Mouse (Mus musculus) embryonic facial prominence, embryonic 14.5 days (tissue): ENCODE measurements around the gene Ldlrad3. TPM values are rescaled to one million over a fixed set of nuclear protein-coding genes. Genes with fewer than 3 reads are reported as not detected.

Experiments used
- ATAC-seq: fragments of 200-750 bp; cut with Nextera tagmentation; 2 replicates; pipeline ENCODE4 v1.8.0; 2017; ENCODE audit warnings: low read depth, moderate number of reproducible peaks, moderate TSS enrichment
- DNase-seq: peaks from one replicate; pipeline ENCODE4 v3.0.0-alpha.2; 2015; ENCODE audit warnings: low spot score
- H3K27ac ChIP-seq: fragments of 300-500 bp; sonication (generic); replicated peaks from 2 replicates; pipeline ENCODE4 v1.5.1; 2014; ENCODE audit warnings: low read depth, mild to moderate bottlenecking, low read length, moderate library complexity
- H3K27me3 ChIP-seq: fragments of 300-500 bp; sonication (generic); replicated peaks from 2 replicates; pipeline ENCODE4 v1.6.1; 2014; ENCODE audit warnings: low read length; ENCODE audit not compliant: control insufficient read depth, insufficient read depth
- H3K36me3 ChIP-seq: fragments of 300-500 bp; sonication (generic); 2 replicates; pipeline ENCODE4 v1.6.1; 2014; ENCODE audit warnings: low read length, mixed read lengths; ENCODE audit not compliant: control insufficient read depth, insufficient read depth
- H3K4me1 ChIP-seq: fragments of 300-500 bp; sonication (generic); 2 replicates; pipeline ENCODE4 v1.6.1; 2014; ENCODE audit warnings: antibody characterized with exemption, low read length; ENCODE audit not compliant: control insufficient read depth, insufficient read depth
- H3K4me2 ChIP-seq: fragments of 300-500 bp; sonication (generic); 2 replicates; pipeline ENCODE4 v1.6.1; 2014; ENCODE audit warnings: low read depth, mild to moderate bottlenecking, low read length, moderate library complexity, mixed read lengths
- H3K4me3 ChIP-seq: fragments of 300-500 bp; sonication (generic); 2 replicates; pipeline ENCODE4 v1.5.1; 2014; ENCODE audit warnings: low read depth, mild to moderate bottlenecking, low read length
- H3K9ac ChIP-seq: fragments of 300-500 bp; sonication (generic); 2 replicates; pipeline ENCODE4 v1.6.1; 2014; ENCODE audit warnings: low read depth, mild to moderate bottlenecking, low read length, moderate library complexity, mixed read lengths
- H3K9me3 ChIP-seq: fragments of 300-500 bp; sonication (generic); 2 replicates; pipeline ENCODE4 v1.6.1; 2016; ENCODE audit warnings: low read length; ENCODE audit not compliant: control insufficient read depth
- WGBS: fragments of 180-500 bp; shearing (Covaris S2); extraction: QIAGEN DNeasy Blood & Tissue Kit; methylation state at CpG from one replicate; pipeline ENCODE4 v1.1.7; 2014; 5-methylcytosine and 5-hydroxymethylcytosine counted together
- polyA plus RNA-seq: library from polyadenylated mRNA; unstranded; fragments of >200 nt; fragmentation: Nextera tagmentation; extraction: Ambion mirVana; gene quantifications from 2 replicates; pipeline ENCODE4 v1.2.1, GENCODE M21; 2014

The Ldlrad3 gene
- polyA plus RNA-seq, 1 experiment from 2014 or later: 48.2 TPM

DNA sequence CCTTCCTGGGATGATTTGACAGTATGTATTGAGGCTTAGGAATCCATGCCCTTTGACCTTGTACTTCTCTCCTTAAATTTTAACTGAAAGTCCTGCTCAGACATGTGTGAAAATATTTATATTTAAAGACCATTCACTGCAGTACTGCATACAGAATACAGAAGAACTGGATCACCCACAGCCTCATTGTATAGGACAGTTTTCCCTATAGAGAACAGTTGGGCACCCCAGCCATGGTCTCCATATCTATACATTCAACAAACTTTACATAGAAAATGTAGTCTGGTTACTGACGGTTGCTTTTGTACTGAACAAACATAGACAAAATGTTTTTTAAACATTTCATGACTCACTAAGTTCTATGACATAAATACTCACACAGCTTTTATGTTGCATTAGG, 30.6 kb upstream of the Ldlrad3 start:
- H3K4me3 ChIP-seq: no peak overlapping the region
- DNase-seq: no peak
- WGBS: 86% methylated on average over 1 of the region's 1 CpGs
- 0 out of 2 replicates have a peak, but pooled peaks cover 3% of the 10 kb centered on the region for H3K4me1 ChIP-seq
- ATAC-seq: no peak
- no peak overlapping the region for H3K9ac ChIP-seq
- no peak overlapping the region for H3K4me2 ChIP-seq
- no peak overlapping the region for H3K27ac ChIP-seq
- H3K9me3 ChIP-seq: no peaks in the 10 kb centered on the region
- no peaks in the 10 kb centered on the region for H3K27me3 ChIP-seq
- H3K36me3 ChIP-seq: no peaks in the 10 kb centered on the region

GRCm38 (mm10) chr2:102212096-102212495, 25.9 kb upstream of the Ldlrad3 start:
- Histone ChIP-seq H3K4me2 (no peak overlapping the region), H3K9ac (no peak overlapping the region), H3K4me1 (no peaks in the 10 kb centered on the region), H3K4me3 (no peak overlapping the region), H3K27me3 (no peaks in the 10 kb centered on the region), H3K36me3 (no peaks in the 10 kb centered on the region), H3K9me3 (no peaks in the 10 kb centered on the region), H3K27ac (no peak overlapping the region)
- 20% methylated on average over 4 of the region's 4 CpGs for WGBS
- DNase-seq: no peak
- peak; percentile 91 for ATAC-seq

DNA sequence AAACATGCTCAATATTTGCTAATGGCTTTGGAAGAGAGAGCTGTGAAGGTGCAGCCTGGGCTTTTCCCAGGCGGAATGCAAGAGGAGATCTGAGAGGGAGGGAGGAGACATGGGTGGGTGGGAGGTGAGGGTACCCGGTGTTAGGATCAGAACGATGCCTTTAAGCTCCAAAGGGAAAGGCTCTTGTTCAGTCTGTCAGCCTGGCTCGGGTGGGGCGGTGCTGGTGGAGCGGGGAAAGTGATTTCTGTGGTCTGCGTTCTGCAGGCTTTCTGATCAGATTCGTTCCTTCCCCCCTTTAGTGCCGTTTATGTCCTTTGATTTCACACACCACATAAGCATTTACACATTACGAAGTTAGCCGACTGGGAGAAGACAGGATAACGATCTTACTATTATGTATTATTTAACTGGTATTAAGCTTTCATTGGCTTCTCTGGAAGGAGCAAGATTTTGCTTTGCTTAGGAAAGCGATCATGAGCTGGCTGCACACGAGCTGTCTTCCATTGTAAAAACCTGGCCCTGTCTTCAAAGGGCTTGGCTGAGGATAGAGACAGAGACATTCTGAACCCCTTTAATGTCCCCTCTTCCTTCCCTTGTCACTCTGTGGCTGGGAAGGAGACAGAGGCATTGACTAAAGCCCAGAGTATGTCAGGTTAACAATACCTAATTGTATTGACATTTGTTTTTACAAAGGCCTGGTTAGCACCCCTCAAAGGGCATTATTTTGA, 19.7 kb upstream of the Ldlrad3 start:
- H3K27ac ChIP-seq: no peak overlapping the region
- peak; percentile 60; the same call in 1 of the 2 replicates for ATAC-seq
- 5% methylated on average over 14 of the region's 14 CpGs for WGBS
- no peak overlapping the region for H3K4me3 ChIP-seq
- H3K4me2 ChIP-seq: peak overlapping the region; percentile 31
- no peaks in the 10 kb centered on the region for H3K36me3 ChIP-seq
- H3K9ac ChIP-seq: no peak overlapping the region
- 0 out of 2 replicates have a peak, but pooled peaks cover 4% of the 10 kb centered on the region for H3K4me1 ChIP-seq
- no peaks in the 10 kb centered on the region for H3K9me3 ChIP-seq
- DNase-seq: no peak
- peaks cover 5% of the 10 kb centered on the region; the same call in 1 of the 2 replicates for H3K27me3 ChIP-seq

DNA sequence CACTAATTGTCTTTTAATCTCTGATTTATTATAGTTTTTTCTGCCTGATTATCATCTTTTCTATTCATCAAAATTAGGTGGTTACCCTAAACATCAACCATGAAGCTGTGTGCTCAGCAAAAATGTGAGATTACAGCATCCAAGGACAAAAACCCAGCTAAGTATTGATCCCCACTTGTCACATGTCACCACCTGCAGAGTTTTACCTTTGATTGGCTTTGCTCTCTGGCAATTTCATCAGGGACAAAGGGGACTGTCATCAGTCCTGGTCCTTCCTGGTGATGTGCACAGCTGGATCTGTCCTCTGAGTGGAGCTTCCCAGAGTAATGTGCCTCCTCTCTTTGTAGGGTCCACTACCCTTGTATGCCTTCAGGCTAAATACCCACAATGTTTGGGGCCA, 17.3 kb upstream of the Ldlrad3 start:
- H3K9ac ChIP-seq: no peak overlapping the region
- ATAC-seq: no peak
- no peak for DNase-seq
- 0 out of 2 replicates have a peak, but pooled peaks cover 4% of the 10 kb centered on the region for H3K4me1 ChIP-seq
- H3K9me3 ChIP-seq: no peaks in the 10 kb centered on the region
- H3K4me3 ChIP-seq: no peak overlapping the region
- H3K27me3 ChIP-seq: peaks cover 5% of the 10 kb centered on the region; the same call in 1 of the 2 replicates
- no peak overlapping the region for H3K4me2 ChIP-seq
- H3K27ac ChIP-seq: no peak overlapping the region
- H3K36me3 ChIP-seq: no peaks in the 10 kb centered on the region

- ATAC-seq: no peak
- H3K4me2 ChIP-seq: no peak overlapping the region
- no peak for DNase-seq
- H3K9ac ChIP-seq: no peak overlapping the region
- H3K9me3 ChIP-seq: no peaks in the 10 kb centered on the region
- 0 out of 2 replicates have a peak, but pooled peaks cover 4% of the 10 kb centered on the region for H3K4me1 ChIP-seq
- peaks cover 5% of the 10 kb centered on the region; the same call in 1 of the 2 replicates for H3K27me3 ChIP-seq
- no peaks in the 10 kb centered on the region for H3K36me3 ChIP-seq
- H3K4me3 ChIP-seq: no peak overlapping the region
- no peak overlapping the region for H3K27ac ChIP-seq
- WGBS: 61% methylated on average over 2 of the region's 2 CpGs
These were observed 16.1 kb upstream of the Ldlrad3 start for GRCm38 (mm10) chr2:102202211-102202770.

DNA sequence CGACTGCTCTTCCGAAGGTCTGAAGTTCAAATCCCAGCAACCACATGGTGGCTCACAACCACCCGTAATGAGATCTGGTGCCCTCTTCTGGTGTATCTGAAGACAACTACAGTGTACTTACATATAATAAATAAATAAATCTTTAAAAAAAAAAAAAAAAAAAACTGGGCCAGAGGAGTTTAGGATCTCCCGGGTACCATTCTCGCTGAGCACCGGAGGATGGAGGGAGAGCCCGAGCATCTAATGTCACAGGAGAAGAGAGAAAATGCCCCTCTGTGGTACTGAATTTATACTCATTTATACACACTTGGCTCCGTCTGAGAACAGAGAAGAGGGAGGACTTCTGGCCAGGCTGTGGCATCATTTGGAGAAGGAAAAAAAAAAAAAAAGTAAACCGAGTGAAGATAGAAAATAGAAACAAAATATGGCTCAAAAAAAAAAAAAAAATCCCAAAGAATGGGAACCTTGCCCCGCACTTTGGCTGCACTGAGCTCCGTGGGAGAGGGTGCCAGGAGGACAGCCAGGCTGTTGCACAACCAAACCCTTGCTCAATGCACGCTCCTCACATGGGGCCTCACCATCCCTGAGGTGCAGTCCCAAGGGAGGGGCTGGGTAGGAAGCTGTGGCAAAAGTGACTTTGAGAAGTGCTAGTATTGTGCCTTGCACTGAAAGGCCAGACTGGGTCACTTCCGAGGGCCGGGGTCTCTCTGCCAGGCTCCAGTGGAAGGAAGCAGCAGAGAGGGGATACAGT, 15.2 kb upstream of the Ldlrad3 start:
- DNase-seq (no peak), ATAC-seq (peak; percentile 70; the same call in 1 of the 2 replicates)
- Histone ChIP-seq H3K4me2 (no peak overlapping the region), H3K9me3 (no peaks in the 10 kb centered on the region), H3K9ac (no peak overlapping the region), H3K36me3 (no peaks in the 10 kb centered on the region), H3K4me3 (no peak overlapping the region), H3K27me3 (peaks cover 5% of the 10 kb centered on the region; the same call in 1 of the 2 replicates), H3K27ac (no peak overlapping the region), H3K4me1 (0 out of 2 replicates have a peak, but pooled peaks cover 4% of the 10 kb centered on the region)
- 75% methylated on average over 13 of the region's 14 CpGs for WGBS

DNA sequence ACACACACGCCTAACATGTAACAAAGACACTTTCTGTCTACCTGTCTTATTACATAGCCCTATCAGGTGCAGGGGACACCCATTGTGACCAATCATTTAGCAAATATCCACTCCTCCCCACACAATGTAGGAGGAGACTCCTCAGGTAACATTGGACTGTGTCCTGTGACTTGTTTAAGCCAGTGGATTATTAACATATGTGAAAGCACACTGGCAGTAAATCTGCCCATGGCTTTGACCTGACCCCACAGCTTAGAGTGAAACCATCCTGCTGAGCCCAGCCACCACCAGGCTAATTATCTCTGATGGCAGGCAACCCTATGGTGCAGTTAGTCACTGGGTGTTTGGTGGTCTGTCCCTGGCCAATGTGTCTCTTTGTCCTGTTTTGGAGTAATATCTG, 11.1 kb upstream of the Ldlrad3 start:
- no peak for DNase-seq
- no peaks in the 10 kb centered on the region for H3K27me3 ChIP-seq

DNA sequence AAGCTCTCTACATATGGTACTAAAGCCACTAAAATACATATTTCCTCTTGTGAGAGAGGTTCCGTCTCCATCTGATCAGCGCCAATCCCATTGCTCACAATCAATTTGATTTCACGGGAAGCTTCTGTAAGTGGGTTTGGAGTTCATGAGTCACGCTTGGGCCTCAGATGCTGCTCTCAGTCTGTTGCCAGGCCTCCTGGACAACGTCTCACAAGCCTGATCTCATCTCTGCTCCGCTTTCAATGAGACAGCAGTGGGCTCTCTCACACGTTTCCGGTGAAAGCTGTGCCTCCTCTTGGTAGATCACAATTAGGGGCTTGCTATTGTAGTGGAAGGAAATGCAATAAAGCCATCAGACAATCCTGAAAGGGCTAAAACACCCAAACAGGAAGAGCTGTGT, 10.5 kb upstream of the Ldlrad3 start:
- Histone ChIP-seq H3K4me3 (no peak overlapping the region), H3K4me2 (no peak overlapping the region), H3K27ac (no peak overlapping the region), H3K9ac (no peak overlapping the region), H3K27me3 (no peaks in the 10 kb centered on the region), H3K36me3 (no peaks in the 10 kb centered on the region), H3K9me3 (no peaks in the 10 kb centered on the region), H3K4me1 (no peaks in the 10 kb centered on the region)
- ATAC-seq (peak; percentile 31; the same call in 1 of the 2 replicates), DNase-seq (no peak)
- 57% methylated on average over 8 of the region's 8 CpGs for WGBS

More for the DNA sequence above, 11.1 kb upstream of the Ldlrad3 start:
- ATAC-seq: no peak
- no peaks in the 10 kb centered on the region for H3K4me1 ChIP-seq
- no peak overlapping the region for H3K9ac ChIP-seq
- no peaks in the 10 kb centered on the region for H3K9me3 ChIP-seq
- no peak overlapping the region for H3K27ac ChIP-seq
- no peak overlapping the region for H3K4me2 ChIP-seq
- WGBS: 88% methylated on average over 1 of the region's 1 CpGs
- no peak overlapping the region for H3K4me3 ChIP-seq
- H3K36me3 ChIP-seq: no peaks in the 10 kb centered on the region
